Comparison of ENCODE assay signal across 17 mouse cellular contexts in the genomic region with DNA sequence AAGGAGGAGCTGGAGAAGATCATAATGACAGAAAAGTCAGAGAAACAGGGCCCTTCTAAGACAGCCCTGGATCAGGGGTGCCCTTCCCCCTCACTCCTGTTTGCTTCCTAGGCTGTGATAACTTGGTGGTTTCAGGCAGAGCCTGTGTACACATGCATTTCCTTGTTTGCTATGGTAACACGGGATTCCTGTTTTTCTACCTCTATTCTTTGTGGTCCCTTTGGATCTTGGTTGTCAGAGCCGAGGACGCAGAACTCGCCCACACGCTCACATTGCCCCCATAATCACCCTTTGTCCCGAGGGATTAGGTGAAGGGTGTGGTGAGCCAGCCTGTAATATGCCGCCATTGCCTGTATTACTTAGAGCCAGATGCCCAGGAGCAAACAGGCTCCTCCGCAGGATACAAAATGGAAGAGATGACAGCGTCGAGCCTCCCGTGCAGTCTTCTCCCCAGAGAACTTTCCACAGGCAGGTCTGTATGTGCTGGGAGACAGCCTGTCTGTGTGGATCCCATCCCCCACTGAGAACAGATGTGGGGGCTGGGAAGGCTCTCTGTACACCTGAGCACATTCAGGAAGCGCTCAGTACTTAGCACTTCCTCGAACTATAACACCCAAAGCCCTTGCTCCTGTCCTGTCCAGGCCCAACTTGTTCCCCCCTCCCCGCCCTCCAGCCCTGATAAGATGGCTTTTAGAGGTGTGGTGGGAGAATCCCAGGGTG. TPM values are rescaled to one million over a fixed set of nuclear protein-coding genes. Genes with fewer than 3 reads are reported as not detected.
DNase-seq lines count a peak whose midpoint lies in the region; ATAC-seq and TF ChIP-seq lines count a peak whose summit lies in the region.
"Had no signal": no experiment of that assay in that cellular context is flagged by ENCODE, and none has a peak within 500 bp of the region (broad histone marks: within the 10 kb centered on the region; RNA-seq: fewer than 3 reads in every experiment).

No protein-coding gene starts in this region.

- H3K4me3 ChIP-seq in forebrain, postnatal 0 days (ENCODE audit: low read depth, low read length): no peak overlapping the region
- H3K4me3 ChIP-seq in forebrain, embryonic 13.5 days: no peak overlapping the region
- H3K4me3 ChIP-seq in hindbrain, embryonic 14.5 days (replicated peaks; ENCODE audit: low read length): no peak overlapping the region
- no peak overlapping the region for H3K4me3 ChIP-seq in midbrain, embryonic 14.5 days (replicated peaks; ENCODE audit: low read depth, low read length)
- H3K4me3 ChIP-seq: myocyte had no signal

- peak; percentile 29 for DNase-seq in forebrain, postnatal 0 days
- peak; percentile 52 for DNase-seq in ES-CJ7 (ENCODE audit: low read depth, low spot score)
- no peak for DNase-seq in hindbrain, embryonic 14.5 days (ENCODE audit: low spot score)
- peak; percentile 33 for DNase-seq in midbrain, embryonic 14.5 days
- DNase-seq in gastrocnemius, postnatal 10 days: no peak
- DNase-seq in lung, postnatal 25 days (ENCODE audit: low spot score): no peak
- no peak for DNase-seq in testis, postnatal 10 days (ENCODE audit: low spot score)
- DNase-seq: adrenal gland, adult 8-10 months; cerebellum, adult 11-12 months; layer of hippocampus, adult 9-11 months; liver; lung, postnatal 14 days; right cerebral cortex, postnatal 25 days; thymus, adult 18-20 months had no signal

- no peak for TF ChIP-seq CTCF in forebrain, postnatal 0 days (IDR thresholded peaks at IDR 0.05; ENCODE audit: low read depth)

- 0 out of 2 replicates have a peak overlapping the region, but pooled peaks have one; percentile 9 for H3K27ac ChIP-seq in forebrain, postnatal 0 days (ENCODE audit: low read depth, low read length)
- no peak overlapping the region for H3K27ac ChIP-seq in forebrain, embryonic 13.5 days
- peak overlapping the region; percentile 5; the same call in 1 of the 2 replicates for H3K27ac ChIP-seq in hindbrain, embryonic 14.5 days
- no peak overlapping the region for H3K27ac ChIP-seq in midbrain, embryonic 14.5 days (replicated peaks; ENCODE audit: low read depth, low read length)

- H3K9ac ChIP-seq in forebrain, postnatal 0 days: no peak overlapping the region
- H3K9ac ChIP-seq in forebrain, embryonic 13.5 days: no peak overlapping the region
- peak overlapping the region; percentile 39; the same call in 1 of the 2 replicates for H3K9ac ChIP-seq in hindbrain, embryonic 14.5 days
- 0 out of 2 replicates have a peak overlapping the region, but pooled peaks have one; percentile 2 for H3K9ac ChIP-seq in midbrain, embryonic 14.5 days (replicated peaks; ENCODE audit: low read length)

- no peaks in the 10 kb centered on the region for H3K4me1 ChIP-seq in forebrain, postnatal 0 days (ENCODE audit: insufficient read depth)
- no peaks in the 10 kb centered on the region; the same call in 1 of the 2 replicates for H3K4me1 ChIP-seq in forebrain, embryonic 13.5 days
- 0 out of 2 replicates have a peak, but pooled peaks cover 11% of the 10 kb centered on the region for H3K4me1 ChIP-seq in hindbrain, embryonic 14.5 days (replicated peaks; ENCODE audit: control insufficient read depth, insufficient read depth, low read length)
- 0 out of 2 replicates have a peak, but pooled peaks cover 5% of the 10 kb centered on the region for H3K4me1 ChIP-seq in midbrain, embryonic 14.5 days (ENCODE audit: control insufficient read depth, insufficient read depth, low read length)

- WGBS in forebrain, postnatal 0 days: 48% methylated on average over 14 of the region's 14 CpGs
- 52% methylated on average over 14 of the region's 14 CpGs for whole genome bisulfite sequencing in forebrain, embryonic 13.5 days
- 53% methylated on average over 14 of the region's 14 CpGs for whole genome bisulfite sequencing in hindbrain, embryonic 14.5 days
- 44% methylated on average over 14 of the region's 14 CpGs for WGBS in midbrain, embryonic 14.5 days

- H3K27me3 ChIP-seq in forebrain, postnatal 0 days (ENCODE audit: insufficient read depth, low read length): no peaks in the 10 kb centered on the region
- no peaks in the 10 kb centered on the region for H3K27me3 ChIP-seq in forebrain, embryonic 13.5 days
- no peaks in the 10 kb centered on the region for H3K27me3 ChIP-seq in hindbrain, embryonic 14.5 days (ENCODE audit: control insufficient read depth, insufficient read depth, low read length)
- H3K27me3 ChIP-seq in midbrain, embryonic 14.5 days (ENCODE audit: control insufficient read depth, insufficient read depth, low read length): no peaks in the 10 kb centered on the region

- no peak overlapping the region for H3K4me2 ChIP-seq in forebrain, postnatal 0 days (ENCODE audit: low read depth)
- H3K4me2 ChIP-seq in forebrain, embryonic 13.5 days: no peak overlapping the region
- no peak overlapping the region for H3K4me2 ChIP-seq in hindbrain, embryonic 14.5 days (replicated peaks)
- no peak overlapping the region for H3K4me2 ChIP-seq in midbrain, embryonic 14.5 days (ENCODE audit: low read length)

- H3K9me3 ChIP-seq in forebrain, postnatal 0 days (ENCODE audit: low read length): no peaks in the 10 kb centered on the region
- no peaks in the 10 kb centered on the region for H3K9me3 ChIP-seq in forebrain, embryonic 13.5 days (replicated peaks)
- no peaks in the 10 kb centered on the region for H3K9me3 ChIP-seq in hindbrain, embryonic 14.5 days (ENCODE audit: control insufficient read depth, low read length)
- no peaks in the 10 kb centered on the region for H3K9me3 ChIP-seq in midbrain, embryonic 14.5 days (ENCODE audit: control insufficient read depth, low read length)

- H3K36me3 ChIP-seq in forebrain, postnatal 0 days (ENCODE audit: insufficient read depth): no peaks in the 10 kb centered on the region
- H3K36me3 ChIP-seq in forebrain, embryonic 13.5 days (ENCODE audit: poor library complexity, severe bottlenecking): no peaks in the 10 kb centered on the region
- no peaks in the 10 kb centered on the region for H3K36me3 ChIP-seq in hindbrain, embryonic 14.5 days (replicated peaks; ENCODE audit: control insufficient read depth, insufficient read depth)
- H3K36me3 ChIP-seq in midbrain, embryonic 14.5 days (ENCODE audit: control insufficient read depth, insufficient read depth, low read length): no peaks in the 10 kb centered on the region

- peak; percentile 51 for ATAC-seq in forebrain, postnatal 0 days
- ATAC-seq in forebrain, embryonic 13.5 days: no peak
- no peak for ATAC-seq in hindbrain, embryonic 14.5 days (ENCODE audit: low FRiP score)
- no peak for ATAC-seq in midbrain, embryonic 14.5 days (ENCODE audit: low FRiP score, low TSS enrichment)

RNA-seq across cellular contexts. Expression of gene Pex26, which starts 7.3 kb away (rescaled TPM):
- total RNA-seq in forebrain, postnatal 0 days (2014; rRNA removed): 25.9 and 31.0 TPM in 2 replicates
- 11.1 and 12.3 TPM in 2 replicates for polyA plus RNA-seq in forebrain, postnatal 0 days (2015; fragmentation: Nextera tagmentation; extraction: Ambion mirVana)
- polyA plus RNA-seq in forebrain, embryonic 13.5 days (2015; fragmentation: Nextera tagmentation; extraction: Ambion mirVana): 9.5 and 11.3 TPM in 2 replicates
- 13.9 and 15.2 TPM in 2 replicates for polyA plus RNA-seq in hindbrain, embryonic 14.5 days (2014; fragmentation: Nextera tagmentation; extraction: Ambion mirVana)
- polyA plus RNA-seq in midbrain, embryonic 14.5 days (2014; fragmentation: Nextera tagmentation; extraction: Ambion mirVana): 15.1 and 16.4 TPM in 2 replicates
- total RNA-seq in gastrocnemius, postnatal 10 days (2021): 1 to 10 TPM; 4.0 TPM

RNA-seq across cellular contexts. Expression of gene Tuba8, which starts 34.3 kb away (rescaled TPM):
- 0.31 and 0.86 TPM in 2 replicates for total RNA-seq in forebrain, postnatal 0 days (2014; rRNA removed)
- 1.1 and 1.2 TPM in 2 replicates for polyA plus RNA-seq in forebrain, postnatal 0 days (2015; fragmentation: Nextera tagmentation; extraction: Ambion mirVana)
- 0.20 TPM in 1 of 2 replicates, not detected in the other for polyA plus RNA-seq in forebrain, embryonic 13.5 days (2015; fragmentation: Nextera tagmentation; extraction: Ambion mirVana)
- 1.0 and 1.4 TPM in 2 replicates for polyA plus RNA-seq in hindbrain, embryonic 14.5 days (2014; fragmentation: Nextera tagmentation; extraction: Ambion mirVana)
- 0.36 and 0.53 TPM in 2 replicates for polyA plus RNA-seq in midbrain, embryonic 14.5 days (2014; fragmentation: Nextera tagmentation; extraction: Ambion mirVana)
- total RNA-seq in gastrocnemius, postnatal 10 days (2021): 100 to 1,000 TPM; 160 to 206 TPM
- polyA plus RNA-seq: heart, embryonic 14.5 days; myocyte had no signal

RNA-seq across cellular contexts. Expression of gene Mical3, which starts 45.4 kb away (rescaled TPM):
- total RNA-seq in forebrain, postnatal 0 days (2014; rRNA removed): 59.3 and 78.7 TPM in 2 replicates
- 9.3 and 17.5 TPM in 2 replicates for polyA plus RNA-seq in forebrain, postnatal 0 days (2015; fragmentation: Nextera tagmentation; extraction: Ambion mirVana)
- 20.9 and 25.5 TPM in 2 replicates for polyA plus RNA-seq in forebrain, embryonic 13.5 days (2015; fragmentation: Nextera tagmentation; extraction: Ambion mirVana)
- polyA plus RNA-seq in hindbrain, embryonic 14.5 days (2014; fragmentation: Nextera tagmentation; extraction: Ambion mirVana): 44.6 and 49.4 TPM in 2 replicates
- polyA plus RNA-seq in midbrain, embryonic 14.5 days (2014; fragmentation: Nextera tagmentation; extraction: Ambion mirVana): 51.5 and 51.7 TPM in 2 replicates
- total RNA-seq in gastrocnemius, postnatal 10 days (2021): 10 to 100 TPM; 65.2 to 82.4 TPM

Comparison
In these comparisons a context has a peak if more than half of its experiments do, and no peak if none do; other contexts are left out.
1. H3K27ac ChIP-seq: peak in forebrain, postnatal 0 days (single experiment) and hindbrain, embryonic 14.5 days (single experiment); none in forebrain, embryonic 13.5 days (single experiment) and midbrain, embryonic 14.5 days (single experiment).
2. DNase-seq: peak in forebrain, postnatal 0 days (single experiment), ES-CJ7 (single experiment) and midbrain, embryonic 14.5 days (single experiment); none in hindbrain, embryonic 14.5 days (single experiment), gastrocnemius, postnatal 10 days (single experiment), lung, postnatal 25 days (single experiment) and testis, postnatal 10 days (single experiment).
3. H3K9ac ChIP-seq: peak in hindbrain, embryonic 14.5 days (single experiment) and midbrain, embryonic 14.5 days (single experiment); none in forebrain, postnatal 0 days (single experiment) and forebrain, embryonic 13.5 days (single experiment).